Mouse (Mus musculus) C2C12 (cell line): Measurements from ENCODE around the gene Btn1a1.

Experiments
- CTCF ChIP-seq: IDR thresholded peaks from one replicate; pipeline ENCODE4 v1.5.1; 2011; ENCODE audit not compliant: control insufficient read depth, insufficient read depth, insufficient read length
- FOSL1 ChIP-seq: IDR thresholded peaks from one replicate; pipeline ENCODE4 v1.8.0; 2011; ENCODE audit warnings: mild to moderate bottlenecking, low read length; ENCODE audit not compliant: poor library complexity, insufficient read depth, severe bottlenecking
- MAX ChIP-seq: IDR thresholded peaks from one replicate; pipeline ENCODE4 v1.6.1; 2011; ENCODE audit warnings: mild to moderate bottlenecking, control low read depth
- MYOG ChIP-seq: IDR thresholded peaks from one replicate; pipeline ENCODE4 v1.6.1; 2011; ENCODE audit not compliant: control insufficient read depth, insufficient read length; ENCODE audit errors: extremely low read depth

GRCm38 (mm10) chr13:23445156-23445555 is 20.5 kb downstream of the Btn1a1 start:
- TF ChIP-seq CTCF: no peak
- no peak for TF ChIP-seq MYOG
- TF ChIP-seq MAX: no peak
- TF ChIP-seq FOSL1: no peak
